Mouse (Mus musculus) MEL (cell line): ENCODE results near the gene Cdk5. TPM values are rescaled to one million over a fixed set of nuclear protein-coding genes. Genes with fewer than 3 reads are reported as not detected.

Experiments used
- DNase-seq: peaks from one replicate; pipeline ENCODE4 v3.0.0; 2011; ENCODE audit warnings: low read depth, low spot score
- H3K27ac ChIP-seq: 2 replicates; pipeline ENCODE4 v1.5.1; 2012; ENCODE audit warnings: low read depth, mild to moderate bottlenecking, control low read depth, low read length, moderate library complexity; ENCODE audit not compliant: control insufficient read depth
- H3K27me3 ChIP-seq, 2 experiments: fragments of 150-350 bp in 1 of 2; sonication (generic) in 1 of 2; 2 replicates each; pipeline ENCODE4 v1.6.1; 2012; ENCODE audit warnings: low read length in 2 of 2, mild to moderate bottlenecking in 2 of 2, improper control_type of control experiment in 1 of 2, moderate library complexity in 1 of 2; ENCODE audit not compliant: insufficient read depth in 2 of 2, control insufficient read depth in 1 of 2
- H3K36me3 ChIP-seq, 2 experiments: 2 replicates each; pipeline ENCODE4 v1.6.1; 2012 to 2014; ENCODE audit warnings: low read length in 2 of 2, improper control_type of control experiment in 1 of 2, inconsistent platforms in 1 of 2, mild to moderate bottlenecking in 1 of 2; ENCODE audit not compliant: insufficient read depth in 2 of 2, control insufficient read depth in 1 of 2
- H3K4me1 ChIP-seq, 2 experiments: fragments of 150-350 bp in 1 of 2; sonication (generic) in 1 of 2; 2 replicates each; pipeline ENCODE4 v1.6.1; 2012; ENCODE audit warnings: low read length in 2 of 2, improper control_type of control experiment in 1 of 2, mild to moderate bottlenecking in 1 of 2; ENCODE audit not compliant: insufficient read depth in 2 of 2, control insufficient read depth in 1 of 2
- H3K4me3 ChIP-seq, 2 experiments: fragments of 150-350 bp in 1 of 2; sonication (generic) in 1 of 2; 2 replicates each; pipeline ENCODE4 v1.5.1; 2012; ENCODE audit warnings: low read depth in 2 of 2, low read length in 2 of 2, mild to moderate bottlenecking in 2 of 2, moderate library complexity in 2 of 2, control low read depth in 1 of 2, improper control_type of control experiment in 1 of 2; ENCODE audit not compliant: control insufficient read depth in 1 of 2, insufficient read depth in 1 of 2
- H3K79me2 ChIP-seq: 2 replicates; pipeline ENCODE4 v1.6.1; 2012; ENCODE audit warnings: mild to moderate bottlenecking, low read length, moderate library complexity; ENCODE audit not compliant: control insufficient read depth, poor library complexity, insufficient read depth
- H3K9ac ChIP-seq: 2 replicates; pipeline ENCODE4 v1.6.1; 2012; ENCODE audit warnings: low read depth, mild to moderate bottlenecking, control low read depth, low read length, moderate library complexity; ENCODE audit not compliant: control insufficient read depth, poor library complexity, severe bottlenecking
- H3K9me3 ChIP-seq: fragments of 150-350 bp; sonication (generic); replicated peaks from 2 replicates; pipeline ENCODE4 v1.6.1; 2012; ENCODE audit warnings: mild to moderate bottlenecking, low read length, improper control_type of control experiment, moderate library complexity; ENCODE audit not compliant: insufficient read depth
- BHLHE40 ChIP-seq: IDR thresholded peaks from 2 replicates; pipeline ENCODE4 v1.6.1; 2012; ENCODE audit warnings: low read depth, mild to moderate bottlenecking, inconsistent platforms, low read length, improper control_type of control experiment, borderline replicate concordance
- CTCF ChIP-seq, 3 experiments: IDR thresholded peaks in 2 of 3; conservative IDR thresholded peaks in 1 of 3; 2 replicates each; pipeline ENCODE4 v1.5.1; 2011 to 2012; ENCODE audit warnings: low read length in 3 of 3, low read depth in 2 of 3, mild to moderate bottlenecking in 2 of 3, improper control_type of control experiment in 1 of 3, inconsistent platforms in 1 of 3, mixed read lengths in 1 of 3, moderate library complexity in 1 of 3; ENCODE audit not compliant: control insufficient read depth in 1 of 3, insufficient read depth in 1 of 3, poor library complexity in 1 of 3, severe bottlenecking in 1 of 3
- ELF1 ChIP-seq: IDR thresholded peaks from 2 replicates; pipeline ENCODE4 v1.6.1; 2014; ENCODE audit warnings: low read depth, mild to moderate bottlenecking, inconsistent platforms, low read length, improper control_type of control experiment, moderate library complexity
- EP300 ChIP-seq, 2 experiments: IDR thresholded peaks; 2 replicates each; pipeline ENCODE4 v1.6.1; 2011; ENCODE audit warnings: improper control_type of control experiment in 2 of 2, low read length in 2 of 2, low read depth in 1 of 2, mild to moderate bottlenecking in 1 of 2
- GABPA ChIP-seq: IDR thresholded peaks from 2 replicates; pipeline ENCODE4 v1.6.1; 2012; ENCODE audit warnings: low read depth, mild to moderate bottlenecking, inconsistent platforms, low read length, improper control_type of control experiment, moderate library complexity
- HCFC1 ChIP-seq: IDR thresholded peaks from 2 replicates; pipeline ENCODE4 v1.6.1; 2012; ENCODE audit warnings: low read depth, mild to moderate bottlenecking, inconsistent platforms, low read length, improper control_type of control experiment, moderate library complexity
- JUND ChIP-seq: IDR thresholded peaks from 2 replicates; pipeline ENCODE4 v1.6.1; 2011; ENCODE audit warnings: low read depth, mild to moderate bottlenecking, improper control_type of control experiment, low read length
- MAFK ChIP-seq: IDR thresholded peaks from 2 replicates; pipeline ENCODE4 v1.6.1; 2011; ENCODE audit warnings: low read depth, mild to moderate bottlenecking, low read length, improper control_type of control experiment, borderline replicate concordance
- MAX ChIP-seq: IDR thresholded peaks from 2 replicates; pipeline ENCODE4 v1.6.1; 2011; ENCODE audit warnings: low read length, improper control_type of control experiment
- MXI1 ChIP-seq: IDR thresholded peaks from 2 replicates; pipeline ENCODE4 v1.6.1; 2011; ENCODE audit warnings: mild to moderate bottlenecking, low read depth, low read length, improper control_type of control experiment
- MYB ChIP-seq: IDR thresholded peaks from 2 replicates; pipeline ENCODE4 v1.6.1; 2011; ENCODE audit warnings: mild to moderate bottlenecking, low read depth, low read length, improper control_type of control experiment
- MYC ChIP-seq: IDR thresholded peaks from 2 replicates; pipeline ENCODE4 v1.6.1; 2011; ENCODE audit warnings: low read depth, mild to moderate bottlenecking, low read length, improper control_type of control experiment, moderate library complexity
- NRF1 ChIP-seq: IDR thresholded peaks from 2 replicates; pipeline ENCODE4 v1.6.1; 2014; ENCODE audit warnings: low read depth, mild to moderate bottlenecking, inconsistent platforms, low read length, improper control_type of control experiment, moderate library complexity; ENCODE audit not compliant: poor library complexity, insufficient read depth, severe bottlenecking
- POLR2A ChIP-seq, 2 experiments: IDR thresholded peaks; 2 replicates each; pipeline ENCODE4 v1.6.1; 2011 to 2012; ENCODE audit warnings: low read length in 2 of 2, mild to moderate bottlenecking in 2 of 2, control low read depth in 1 of 2, improper control_type of control experiment in 1 of 2, low read depth in 1 of 2, moderate library complexity in 1 of 2; ENCODE audit not compliant: control insufficient read depth in 1 of 2, insufficient read depth in 1 of 2, poor library complexity in 1 of 2
- POLR2AphosphoS5 ChIP-seq: IDR thresholded peaks from 2 replicates; pipeline ENCODE4 v1.6.1; 2012; ENCODE audit warnings: low read depth, borderline replicate concordance, mild to moderate bottlenecking, inconsistent platforms, low read length, moderate library complexity, mixed read lengths
- RAD21 ChIP-seq: IDR thresholded peaks from 2 replicates; pipeline ENCODE4 v1.6.1; 2011; ENCODE audit warnings: mild to moderate bottlenecking, low read depth, low read length, improper control_type of control experiment
- RCOR1 ChIP-seq: IDR thresholded peaks from 2 replicates; pipeline ENCODE4 v1.6.1; 2012; ENCODE audit warnings: low read depth, mild to moderate bottlenecking, inconsistent platforms, low read length, improper control_type of control experiment
- SIN3A ChIP-seq: IDR thresholded peaks from 2 replicates; pipeline ENCODE4 v1.6.1; 2012; ENCODE audit warnings: low read length, improper control_type of control experiment, inconsistent platforms
- SMC3 ChIP-seq: IDR thresholded peaks from 2 replicates; pipeline ENCODE4 v1.6.1; 2011; ENCODE audit warnings: low read depth, low read length, improper control_type of control experiment
- TBP ChIP-seq: IDR thresholded peaks from 2 replicates; pipeline ENCODE4 v1.8.0; 2011; ENCODE audit warnings: low read depth, low read length, improper control_type of control experiment
- TCF12 ChIP-seq: IDR thresholded peaks from 2 replicates; pipeline ENCODE4 v1.6.1; 2014; ENCODE audit warnings: low read depth, mild to moderate bottlenecking, inconsistent platforms, low read length, improper control_type of control experiment, moderate library complexity
- USF2 ChIP-seq, 2 experiments: IDR thresholded peaks; 2 replicates each; pipeline ENCODE4 v1.6.1; 2011 to 2012; ENCODE audit warnings: improper control_type of control experiment in 2 of 2, low read length in 2 of 2, borderline replicate concordance in 1 of 2, inconsistent platforms in 1 of 2, low read depth in 1 of 2, mild to moderate bottlenecking in 1 of 2; ENCODE audit not compliant: insufficient read depth in 1 of 2
- ZC3H11A ChIP-seq: IDR thresholded peaks from 2 replicates; pipeline ENCODE4 v1.6.1; 2012; ENCODE audit warnings: low read depth, mild to moderate bottlenecking, inconsistent platforms, low read length, improper control_type of control experiment
- ZKSCAN1 ChIP-seq: IDR thresholded peaks from 2 replicates; pipeline ENCODE4 v1.6.1; 2012; ENCODE audit warnings: low read depth, mild to moderate bottlenecking, inconsistent platforms, low read length, improper control_type of control experiment, moderate library complexity
- polyA plus RNA-seq, 2 experiments: library from polyadenylated mRNA; stranded (reverse) in 1 of 2; unstranded in 1 of 2; fragments of >175 nt in 1 of 2; fragments of >200 nt in 1 of 2; gene quantifications; 2 replicates each; pipeline versions ENCODE4 v1.2.1 to v1.2.4; 2012; ENCODE audit warnings: low replicate concordance in 2 of 2, low read depth in 1 of 2; ENCODE audit not compliant: insufficient read length in 2 of 2, insufficient read depth in 1 of 2, missing spikeins in 1 of 2
- total RNA-seq: library from RNA; depleted of rRNA; stranded (reverse); fragments of 300-350 nt; gene quantifications from 2 replicates; pipeline ENCODE4 v1.2.3, GENCODE M21; 2012

The Cdk5 gene
- total and polyA plus RNA-seq, 3 experiments: 24.8 to 82.6 TPM; not detected in 1

DNA sequence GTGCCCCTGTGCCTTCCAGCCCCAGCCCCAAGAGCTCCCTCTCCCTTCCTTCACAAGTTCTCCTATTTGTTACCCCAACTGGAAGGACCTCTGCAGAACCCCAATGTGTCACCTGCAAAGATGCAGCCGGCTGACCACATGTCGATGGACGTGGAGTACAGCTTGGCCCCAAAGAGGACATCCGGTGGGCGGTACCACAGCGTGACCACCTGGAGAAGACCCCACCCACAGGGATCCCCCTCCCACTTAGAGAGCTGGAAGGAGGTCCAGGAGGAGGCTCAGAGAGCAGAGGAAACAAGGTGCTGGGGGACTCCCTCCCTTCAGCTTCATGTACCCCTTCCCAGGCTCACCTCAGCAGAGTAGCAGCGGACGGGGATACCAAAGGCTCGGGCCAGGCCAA, 2.9 kb downstream of the Cdk5 start:
- Histone ChIP-seq H3K36me3 (peaks cover 0 to 2% of the 10 kb centered on the region in 2 experiments; a peak in 1 of 4 replicates), H3K27me3 (no peaks in the 10 kb centered on the region), H3K27ac (no peak overlapping the region), H3K9me3 (no peaks in the 10 kb centered on the region), H3K4me1 (peaks cover 3 to 8% of the 10 kb centered on the region in 2 experiments; a peak in 3 of 4 replicates), H3K79me2 (peaks cover 8% of the 10 kb centered on the region; the same call in 1 of the 2 replicates), H3K4me3 (no peak overlapping the region), H3K9ac (no peak overlapping the region)
- no peak for TF ChIP-seq ZC3H11A
- TF ChIP-seq MYC: no peak
- DNase-seq: no peak

DNA sequence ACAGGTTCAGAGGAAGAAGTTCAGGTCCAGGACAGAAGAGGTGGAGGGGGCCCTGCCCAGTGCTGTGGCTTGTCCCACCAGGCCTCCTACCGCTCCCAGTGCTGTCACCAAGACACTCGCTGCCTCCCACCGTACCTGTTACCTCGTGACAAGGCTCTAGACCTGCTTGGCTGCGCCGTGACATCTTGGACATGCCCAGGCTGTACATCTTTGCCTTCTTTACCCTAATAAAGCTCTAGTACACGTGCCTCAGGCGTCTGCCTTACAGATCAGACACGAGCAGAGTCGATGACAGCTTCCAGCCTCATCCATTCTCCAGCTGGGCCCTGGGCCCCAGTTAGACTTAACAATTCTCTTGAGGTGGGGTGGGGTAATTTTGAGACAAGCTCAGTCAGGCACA, 5.7 kb downstream of the Cdk5 start:
- H3K36me3 ChIP-seq: peaks cover 0 to under 1% of the 10 kb centered on the region in 2 experiments; a peak in 1 of 4 replicates
- no peaks in the 10 kb centered on the region for H3K27me3 ChIP-seq
- H3K4me1 ChIP-seq: peaks cover 0 to 5% of the 10 kb centered on the region in 2 experiments; a peak in 2 of 4 replicates
- H3K27ac ChIP-seq: no peak overlapping the region
- TF ChIP-seq SIN3A (no peak), ZC3H11A (no peak), USF2 (IDR thresholded peaks at IDR 0.05; ENCODE audit: borderline replicate concordance in 1 of 2, insufficient read depth in 1 of 2, low read depth in 1 of 2, low read length in 2 of 2) (no peak)
- TF ChIP-seq, all 39 proteins: peak for 0
- DNase-seq: no peak
- Histone ChIP-seq H3K79me2 (no peaks in the 10 kb centered on the region), H3K9ac (no peak overlapping the region), H3K9me3 (no peaks in the 10 kb centered on the region), H3K4me3 (no peak overlapping the region)

DNA sequence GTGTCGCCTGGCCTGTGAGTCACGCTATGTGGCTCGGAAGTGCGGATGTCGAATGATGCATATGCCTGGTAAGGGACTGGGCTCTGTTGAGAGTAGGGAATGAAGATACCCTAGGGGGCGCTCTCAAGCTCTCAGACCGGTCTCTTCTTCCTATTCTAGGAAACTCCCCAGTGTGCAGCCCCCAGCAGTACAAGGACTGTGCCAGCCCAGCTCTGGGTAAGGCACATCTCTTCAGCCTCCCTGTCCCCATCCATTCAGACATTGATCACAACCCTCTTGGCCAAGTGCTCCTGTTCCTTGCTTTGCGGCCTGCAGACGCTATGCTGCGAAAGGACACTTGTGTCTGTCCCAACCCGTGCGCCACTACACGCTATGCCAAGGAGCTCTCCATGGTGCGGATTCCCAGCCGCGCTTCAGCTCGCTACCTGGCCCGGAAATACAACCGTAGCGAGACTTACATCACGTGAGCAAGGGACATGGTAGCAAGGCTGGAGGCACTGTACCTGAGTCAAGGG, 7.1 kb downstream of the Cdk5 start:
- Histone ChIP-seq H3K9ac (no peak overlapping the region), H3K9me3 (no peaks in the 10 kb centered on the region), H3K27ac (no peak overlapping the region), H3K4me1 (peaks cover 0 to 3% of the 10 kb centered on the region in 2 experiments; a peak in 1 of 4 replicates), H3K36me3 (no peaks in the 10 kb centered on the region), H3K79me2 (no peaks in the 10 kb centered on the region), H3K4me3 (no peak overlapping the region), H3K27me3 (no peaks in the 10 kb centered on the region)
- DNase-seq: peak; percentile 91
- peak; percentile 26; the same call in 1 of the 2 replicates for TF ChIP-seq ZC3H11A
- TF ChIP-seq NRF1: no peak
- TF ChIP-seq MAX: 0 out of 2 replicates have a peak, but pooled peaks have one; percentile 24
- peak; percentile 39; the same call in 1 of the 2 replicates for TF ChIP-seq HCFC1
- TF ChIP-seq USF2 (IDR thresholded peaks at IDR 0.05; ENCODE audit: borderline replicate concordance in 1 of 2, insufficient read depth in 1 of 2, low read depth in 1 of 2, low read length in 2 of 2): no peak
- TF ChIP-seq CTCF (IDR thresholded peaks at IDR 0.05 in 2 of 3, conservative IDR thresholded peaks at IDR 0.05 in 1 of 3; ENCODE audit: control insufficient read depth in 1 of 3, insufficient read depth in 1 of 3, low read depth in 2 of 3, low read length in 3 of 3, poor library complexity in 1 of 3, severe bottlenecking in 1 of 3): peak; percentile 74 to 93 (median 90)
- no peak for TF ChIP-seq BHLHE40
- TF ChIP-seq ELF1: 0 out of 2 replicates have a peak, but pooled peaks have one; percentile 42
- TF ChIP-seq ZKSCAN1: no peak
- peak; percentile 73 for TF ChIP-seq SMC3
- 0 out of 2 replicates have a peak, but pooled peaks have one; percentile 21 for TF ChIP-seq TBP
- TF ChIP-seq RAD21: peak; percentile 55
- TF ChIP-seq MYB: no peak
- TF ChIP-seq RCOR1: no peak
- no peak for TF ChIP-seq MXI1
- TF ChIP-seq GABPA: no peak
- no peak for TF ChIP-seq EP300 (IDR thresholded peaks at IDR 0.05; ENCODE audit: low read depth in 1 of 2, low read length in 2 of 2)
- TF ChIP-seq MAFK: no peak
- TF ChIP-seq POLR2A (IDR thresholded peaks at IDR 0.05; ENCODE audit: control insufficient read depth in 1 of 2, insufficient read depth in 1 of 2, low read depth in 1 of 2, low read length in 2 of 2, poor library complexity in 1 of 2): no peak
- no peak for TF ChIP-seq TCF12
- TF ChIP-seq JUND: no peak
- no peak for TF ChIP-seq POLR2AphosphoS5
